Mouse (Mus musculus) urinary bladder, adult 2 months (tissue): ENCODE results near the gene Ubxn11. TPM values are rescaled to one million over a fixed set of nuclear protein-coding genes. Genes with fewer than 3 reads are reported as not detected.

ENCODE experiments used
- DNase-seq: peaks from one replicate; pipeline ENCODE4 v3.0.0; 2022; ENCODE audit warnings: low spot score
- polyA plus RNA-seq: library from polyadenylated mRNA; depleted of rRNA; stranded (reverse); fragments of >200 nt; gene quantifications from 2 replicates; pipeline ENCODE4 v1.2.3, GENCODE M21; 2012

Ubxn11 gene
- polyA plus RNA-seq, 1 experiment = 4.2 TPM

- DNase-seq = no peak
These were observed 11.7 kb upstream of the Ubxn11 start for GRCm38 (mm10) chr4:134090521-134091224.

- no peak for DNase-seq
These were observed 11.2 kb upstream of the Ubxn11 start for GRCm38 (mm10) chr4:134091225-134091529.

GRCm38 (mm10) chr4:134092382-134093288, 9.7 kb upstream of the Ubxn11 start:
- no peak for DNase-seq

GRCm38 (mm10) chr4:134094004-134094564, 8.3 kb upstream of the Ubxn11 start:
- no peak for DNase-seq

GRCm38 (mm10) chr4:134094923-134095547, 7.3 kb upstream of the Ubxn11 start, which contains the start of gene Cd52:
Gene Cd52, minus strand, starts transcription at chr4:134095082.
- no peak for DNase-seq

- no peak for DNase-seq
These were observed 6.2 kb upstream of the Ubxn11 start for GRCm38 (mm10) chr4:134096120-134096519.

- DNase-seq = no peak
These were observed 5.3 kb upstream of the Ubxn11 start for GRCm38 (mm10) chr4:134097015-134097608.

- DNase-seq = no peak
These were observed 3.7 kb upstream of the Ubxn11 start for GRCm38 (mm10) chr4:134098628-134099027.

GRCm38 (mm10) chr4:134100245-134100644, 2.1 kb upstream of the Ubxn11 start:
- no peak for DNase-seq

- no peak for DNase-seq
These were observed 361 bp downstream of the Ubxn11 start for GRCm38 (mm10) chr4:134102742-134103119.

- DNase-seq = no peak
These were observed 3.7 kb downstream of the Ubxn11 start for GRCm38 (mm10) chr4:134106105-134106504.

GRCm38 (mm10) chr4:134107730-134108129, 5.4 kb downstream of the Ubxn11 start:
- no peak for DNase-seq

GRCm38 (mm10) chr4:134108196-134108595, 5.8 kb downstream of the Ubxn11 start:
- DNase-seq = no peak

- DNase-seq = no peak
These were observed 8.3 kb downstream of the Ubxn11 start for GRCm38 (mm10) chr4:134110653-134111052.

GRCm38 (mm10) chr4:134112403-134112802, 10.0 kb downstream of the Ubxn11 start:
- no peak for DNase-seq

- no peak for DNase-seq
These were observed 11.1 kb downstream of the Ubxn11 start for GRCm38 (mm10) chr4:134113356-134113994.

- DNase-seq = no peak
These were observed 11.7 kb downstream of the Ubxn11 start for GRCm38 (mm10) chr4:134114038-134114437.

GRCm38 (mm10) chr4:134115215-134116144, 13.1 kb downstream of the Ubxn11 start:
- DNase-seq = no peak

- DNase-seq = no peak
These were observed 14.1 kb downstream of the Ubxn11 start for GRCm38 (mm10) chr4:134116501-134116900.

GRCm38 (mm10) chr4:134117012-134117411, 14.6 kb downstream of the Ubxn11 start:
- no peak for DNase-seq
